Mouse (Mus musculus) layer of hippocampus, adult 2 months (tissue): Measurements from ENCODE around the gene Gtf2h3. TPM values are rescaled to one million over a fixed set of nuclear protein-coding genes. Genes with fewer than 3 reads are reported as not detected.
"Not testable (repeated sequence)": the region's sequence is repeated elsewhere in the genome, so short reads cannot be mapped to it uniquely, and the experiment has no call there.

Source experiments
- DNase-seq, 2 experiments: peaks; one replicate each; pipeline ENCODE4 v3.0.0; 2022; ENCODE audit warnings: low spot score in 2 of 2
- H3K27ac ChIP-seq: fragments of 200-600 bp; 2 replicates; pipeline ENCODE4 v1.8.1; 2022
- H3K4me3 ChIP-seq: fragments of 200-600 bp; 2 replicates; pipeline ENCODE4 v1.8.1; 2022; ENCODE audit warnings: mild to moderate bottlenecking
- CTCF ChIP-seq: fragments of 200-600 bp; conservative IDR thresholded peaks from 2 replicates; pipeline ENCODE4 v1.8.1; 2022; ENCODE audit warnings: antibody characterized with exemption, mild to moderate bottlenecking, moderate library complexity
- total RNA-seq, 2 experiments: library from RNA; stranded (reverse); gene quantifications; 2 replicates each; pipeline ENCODE4 v1.2.3; 2021

The Gtf2h3 gene
- total RNA-seq, 2 experiments from 2014 or later = 31.7 to 35.7 TPM

GRCm38 (mm10) chr5:124598224-124599174, 19.6 kb downstream of the Gtf2h3 start:
- no peak for TF ChIP-seq CTCF
- peak; percentile 91 to 97 for DNase-seq
- H3K4me3 ChIP-seq = peak overlapping the region; percentile 98
- H3K27ac ChIP-seq = peak overlapping the region; percentile 86

GRCm38 (mm10) chr5:124599726-124600125, 20.8 kb downstream of the Gtf2h3 start:
- not testable (repeated sequence) for H3K27ac ChIP-seq, DNase-seq
- H3K4me3 ChIP-seq = peak overlapping the region; percentile 98

DNA sequence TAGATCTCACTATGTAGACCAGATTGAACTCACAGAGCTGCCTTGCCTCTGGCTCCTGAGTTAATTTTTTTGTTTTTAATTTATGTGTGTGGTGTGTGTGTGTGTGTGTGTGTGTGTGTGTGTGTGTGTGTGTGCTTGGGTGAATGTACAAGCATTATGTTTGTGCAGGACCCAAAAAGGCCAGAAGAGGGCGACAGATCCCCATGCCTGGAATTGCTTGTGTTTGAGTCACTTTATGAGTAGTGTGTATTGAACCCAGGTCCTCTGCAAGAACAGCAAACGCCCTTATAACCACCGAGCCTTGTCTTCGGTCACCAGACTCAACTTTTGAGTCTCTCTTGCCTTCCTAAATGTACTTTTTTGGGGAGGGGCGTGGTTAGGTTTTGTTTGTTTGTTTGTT, 23.4 kb downstream of the Gtf2h3 start:
- DNase-seq = peak in 1 of 2 experiments; percentile 64

GRCm38 (mm10) chr5:124604296-124604695, 25.4 kb downstream of the Gtf2h3 start:
- DNase-seq = no peak
- Histone ChIP-seq H3K4me3 (no peak overlapping the region), H3K27ac (no peak overlapping the region)
- TF ChIP-seq CTCF = no peak

More for the DNA sequence above, 23.4 kb downstream of the Gtf2h3 start:
- no peak overlapping the region for H3K27ac ChIP-seq
- TF ChIP-seq CTCF = peak; percentile 73
- no peak overlapping the region for H3K4me3 ChIP-seq

GRCm38 (mm10) chr5:124605041-124605622, 26.2 kb downstream of the Gtf2h3 start:
- no peak for TF ChIP-seq CTCF
- H3K4me3 ChIP-seq = no peak overlapping the region
- no peak overlapping the region for H3K27ac ChIP-seq
- DNase-seq = no peak

- no peak for DNase-seq
Measured at GRCm38 (mm10) chr5:124610965-124611364, 32.0 kb downstream of the Gtf2h3 start.

GRCm38 (mm10) chr5:124614709-124615108, 35.8 kb downstream of the Gtf2h3 start:
- TF ChIP-seq CTCF = no peak
- Histone ChIP-seq H3K27ac (0 out of 2 replicates have a peak overlapping the region, but pooled peaks have one; percentile 7), H3K4me3 (no peak overlapping the region)

More at GRCm38 (mm10) chr5:124610965-124611364, 32.0 kb downstream of the Gtf2h3 start:
- Histone ChIP-seq H3K4me3 (no peak overlapping the region), H3K27ac (no peak overlapping the region)
- TF ChIP-seq CTCF = peak; percentile 49

GRCm38 (mm10) chr5:124618711-124619110, 39.8 kb downstream of the Gtf2h3 start:
- TF ChIP-seq CTCF = no peak
- DNase-seq = no peak
- no peak overlapping the region for H3K27ac ChIP-seq
- no peak overlapping the region for H3K4me3 ChIP-seq

More at GRCm38 (mm10) chr5:124614709-124615108, 35.8 kb downstream of the Gtf2h3 start:
- DNase-seq = no peak

GRCm38 (mm10) chr5:124621362-124621761, 42.4 kb downstream of the Gtf2h3 start:
- TF ChIP-seq CTCF = no peak
- Histone ChIP-seq H3K27ac (peak overlapping the region; percentile 53; the same call in 1 of the 2 replicates), H3K4me3 (no peak overlapping the region)
- peak in 1 of 2 experiments; percentile 22 for DNase-seq

- DNase-seq = no peak
- Histone ChIP-seq H3K27ac (peak overlapping the region; percentile 28; the same call in 1 of the 2 replicates), H3K4me3 (no peak overlapping the region)
- TF ChIP-seq CTCF = no peak
Measured at GRCm38 (mm10) chr5:124622890-124623289, 44.0 kb downstream of the Gtf2h3 start.

DNA sequence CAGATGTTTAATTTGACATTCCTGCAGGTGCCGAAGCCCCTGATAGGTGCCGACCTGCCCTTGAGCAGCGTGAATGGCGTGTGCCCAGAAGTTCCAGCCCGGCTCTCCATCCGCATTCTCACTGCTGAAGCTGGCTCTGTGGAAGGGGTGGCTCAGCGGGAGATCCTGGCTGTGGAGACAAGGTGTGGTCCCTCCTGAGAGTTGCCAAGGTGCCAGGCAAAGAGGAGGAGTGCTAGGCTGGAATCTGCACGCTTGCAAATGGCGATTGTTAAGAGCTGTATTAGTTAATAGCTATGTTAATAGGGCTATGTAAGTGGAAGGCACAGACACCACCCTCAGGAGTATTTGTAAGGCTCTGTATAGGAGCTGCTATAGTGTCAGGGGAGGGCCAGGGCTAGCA, 45.4 kb downstream of the Gtf2h3 start:
- Histone ChIP-seq H3K27ac (no peak overlapping the region), H3K4me3 (no peak overlapping the region)
- no peak for DNase-seq
- no peak for TF ChIP-seq CTCF

DNA sequence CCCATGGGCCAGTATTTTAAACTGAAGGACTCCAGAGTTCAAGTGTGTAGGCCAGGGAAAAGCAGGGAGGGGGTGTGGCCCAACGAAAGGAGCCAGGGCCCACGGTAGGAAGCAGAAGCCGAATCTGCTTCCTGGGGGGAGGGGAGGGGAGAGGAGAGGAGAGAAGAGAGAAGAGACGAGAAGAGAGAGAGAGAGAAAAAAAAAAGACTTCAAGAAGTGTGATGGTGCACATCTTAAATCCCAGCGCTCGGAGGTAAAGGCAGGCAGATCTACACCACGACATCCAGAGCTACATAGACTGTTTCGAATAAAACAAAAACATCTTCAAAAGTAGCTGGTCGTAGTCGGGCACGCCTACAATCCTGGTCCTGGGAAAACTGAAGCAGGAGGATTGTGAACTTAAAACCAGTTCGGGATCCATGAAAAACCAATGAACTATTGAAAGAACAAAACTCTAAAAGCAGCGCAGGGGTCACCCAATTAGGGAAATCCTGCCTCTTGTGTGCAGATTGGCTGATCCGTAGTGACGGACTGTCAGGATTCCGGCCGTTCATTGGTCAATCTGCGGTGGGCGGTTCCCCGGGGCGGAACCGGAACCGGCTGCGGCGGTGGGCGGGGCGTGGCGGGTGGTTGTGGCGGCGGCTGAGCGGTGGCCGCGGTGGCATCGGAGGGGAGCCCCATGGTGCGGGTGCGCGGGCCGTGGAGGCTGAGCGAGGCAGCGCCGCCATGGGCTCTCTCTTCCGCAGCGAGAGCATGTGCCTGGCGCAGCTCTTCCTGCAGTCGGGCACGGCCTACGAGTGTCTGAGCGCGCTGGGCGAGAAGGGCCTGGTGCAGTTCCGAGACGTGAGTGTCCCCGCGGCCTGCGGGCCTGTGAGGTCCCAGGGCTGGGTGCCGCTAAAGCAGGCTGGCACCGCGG, 49.8 kb downstream of the Gtf2h3 start, which contains the start of gene Atp6v0a2:
TSS of gene Atp6v0a2 (plus strand) at position 129 of the 916 bp plus-strand sequence.
- peak within 1 kb of the TSS; percentile 85 for H3K27ac ChIP-seq
- no peak for TF ChIP-seq CTCF
- peak; percentile 92 to 96 for DNase-seq
- peak within 1 kb of the TSS; percentile 98 for H3K4me3 ChIP-seq

- no peak for TF ChIP-seq CTCF
- DNase-seq = no peak
- Histone ChIP-seq H3K27ac (peak overlapping the region; percentile 85), H3K4me3 (peak overlapping the region; percentile 98)
Measured at GRCm38 (mm10) chr5:124629641-124630040, 50.7 kb downstream of the Gtf2h3 start.
